Mouse (Mus musculus) CD8-positive naive resting alpha-beta T cell, adult 2 months (primary cell): ENCODE data around the gene Dll1.

Source experiments
- DNase-seq, 2 experiments: peaks; one replicate each; pipeline ENCODE4 v3.0.0; 2022; ENCODE audit warnings: low read depth in 2 of 2, low spot score in 2 of 2

The Dll1 gene

GRCm38 (mm10) chr17:15337906-15338305 is 38.8 kb downstream of the Dll1 start:
- DNase-seq: no peak

GRCm38 (mm10) chr17:15329740-15330318 is 46.8 kb downstream of the Dll1 start:
- no peak for DNase-seq

GRCm38 (mm10) chr17:15327106-15327505 is 49.6 kb downstream of the Dll1 start:
- no peak for DNase-seq

- DNase-seq: no peak
Measured at GRCm38 (mm10) chr17:15325976-15326842, 50.5 kb downstream of the Dll1 start.

GRCm38 (mm10) chr17:15323191-15323834 is 53.4 kb downstream of the Dll1 start:
- DNase-seq: no peak
